Mouse (Mus musculus) layer of hippocampus, adult 8-10 months (tissue): Measurements from ENCODE around the gene Plrg1. TPM values are rescaled to one million over a fixed set of nuclear protein-coding genes. Genes with fewer than 3 reads are reported as not detected.

Experiments
- DNase-seq, 2 experiments: peaks; one replicate each; pipeline ENCODE4 v3.0.0; 2022; ENCODE audit warnings: low spot score in 2 of 2
- total RNA-seq, 4 experiments: library from RNA; stranded (reverse); gene quantifications; 2 replicates each; pipeline ENCODE4 v1.2.4; 2022

The Plrg1 gene
- total RNA-seq, 4 experiments from 2014 or later, result 48.1 to 52.8 (median 49.0) TPM

- DNase-seq, result no peak
These were observed 4.7 kb upstream of the Plrg1 start for GRCm38 (mm10) chr3:83050661-83051060.

DNA sequence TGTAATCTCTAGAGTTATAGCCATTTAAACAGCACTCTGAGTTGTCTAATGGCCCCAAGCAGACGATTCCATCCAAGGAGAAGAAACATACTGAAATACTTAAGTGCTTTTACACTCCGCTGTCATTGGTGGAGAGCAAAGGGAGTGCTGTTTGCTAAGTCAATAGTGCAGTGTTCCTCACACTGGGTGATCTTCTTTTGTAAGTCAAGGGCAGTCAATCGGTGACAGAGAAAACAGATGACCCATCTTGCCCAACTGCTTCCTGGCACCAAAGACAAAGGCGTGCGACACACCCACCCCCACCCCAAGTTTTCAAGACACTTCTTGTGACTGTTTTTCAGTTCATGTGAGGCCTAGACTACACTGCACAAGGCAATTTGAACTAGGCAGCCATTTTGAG is 3.2 kb upstream of the Plrg1 start:
- no peak for DNase-seq

DNA sequence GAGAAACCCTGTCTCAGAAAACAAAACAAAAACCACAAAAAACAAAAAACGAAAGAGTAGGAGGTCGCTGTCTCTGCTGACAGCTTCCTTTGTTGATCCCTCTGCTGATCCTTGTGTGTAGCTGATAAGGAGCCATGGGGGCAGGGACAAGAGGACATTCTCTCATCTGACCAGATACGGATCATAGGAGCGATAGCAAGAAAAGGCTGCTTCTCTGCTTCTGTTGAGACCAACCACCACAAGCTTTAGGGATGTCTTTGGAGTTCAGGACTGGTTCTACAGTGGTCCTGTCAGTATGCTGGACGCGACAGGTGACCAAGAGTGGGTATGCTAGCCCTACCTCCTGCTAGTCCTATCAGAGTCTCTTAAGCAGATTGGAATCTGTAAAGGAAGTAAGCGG is 2.2 kb upstream of the Plrg1 start:
- DNase-seq, result no peak

GRCm38 (mm10) chr3:83053758-83054157 is 1.6 kb upstream of the Plrg1 start:
- peak in 1 of 2 experiments; percentile 31 for DNase-seq

GRCm38 (mm10) chr3:83054759-83055158 is 563 bp upstream of the Plrg1 start:
- DNase-seq, result no peak

DNA sequence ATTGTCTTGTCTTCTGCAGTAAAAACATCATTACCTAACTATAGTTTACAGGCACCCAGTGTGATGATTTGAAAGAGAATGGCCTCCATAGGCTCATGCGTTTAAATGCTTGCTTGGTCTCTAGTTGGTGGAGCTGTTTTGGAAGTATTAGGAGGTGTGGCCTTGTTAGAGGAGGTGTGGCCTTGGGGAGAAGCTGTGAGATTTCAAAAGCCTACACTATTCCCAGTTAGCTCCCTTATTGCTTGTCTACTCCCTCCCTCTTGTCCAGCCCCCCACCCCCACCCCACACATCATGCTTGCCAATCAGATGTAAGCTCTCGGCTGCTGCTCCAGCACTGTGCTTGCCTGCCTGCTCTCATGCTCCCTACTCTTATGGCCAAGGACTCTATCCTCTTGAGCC is 1.7 kb downstream of the Plrg1 start:
- DNase-seq, result no peak

DNA sequence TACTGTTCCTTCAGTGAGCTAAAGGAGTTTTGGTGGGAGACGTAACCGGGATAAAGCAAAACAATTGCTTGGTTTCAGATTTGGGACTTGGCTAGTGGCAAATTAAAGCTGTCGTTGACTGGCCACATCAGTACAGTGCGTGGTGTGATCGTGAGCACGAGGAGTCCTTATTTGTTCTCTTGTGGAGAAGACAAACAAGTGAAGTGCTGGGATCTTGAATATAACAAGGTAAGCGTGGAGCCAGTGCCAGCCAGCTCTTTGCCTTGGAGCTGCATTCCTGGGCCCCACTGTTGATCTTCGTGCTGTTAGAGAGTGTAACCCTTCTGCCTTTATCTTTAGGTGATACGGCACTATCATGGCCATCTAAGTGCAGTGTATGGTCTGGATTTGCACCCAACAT is 12.6 kb downstream of the Plrg1 start:
- DNase-seq, result no peak

DNA sequence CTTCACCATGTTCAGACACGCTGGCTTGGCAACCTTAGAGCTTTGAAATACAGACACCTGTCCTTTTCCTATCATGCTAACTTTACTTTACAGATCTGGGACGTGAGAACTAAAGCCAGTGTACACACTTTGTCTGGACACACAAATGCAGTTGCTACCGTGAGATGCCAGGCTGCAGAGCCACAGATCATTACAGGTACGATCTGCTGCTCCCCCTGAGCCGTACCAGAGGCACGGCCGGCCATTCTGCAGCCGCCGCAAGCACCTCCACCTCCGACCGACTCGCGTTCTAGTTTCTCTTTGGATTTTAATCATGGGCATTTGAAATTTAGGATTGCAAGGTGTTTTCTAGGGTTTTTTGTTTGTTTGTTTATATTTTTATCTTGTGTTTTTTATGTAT is 13.5 kb downstream of the Plrg1 start:
- no peak for DNase-seq

GRCm38 (mm10) chr3:83070231-83070630 is 14.9 kb downstream of the Plrg1 start:
- no peak for DNase-seq

DNA sequence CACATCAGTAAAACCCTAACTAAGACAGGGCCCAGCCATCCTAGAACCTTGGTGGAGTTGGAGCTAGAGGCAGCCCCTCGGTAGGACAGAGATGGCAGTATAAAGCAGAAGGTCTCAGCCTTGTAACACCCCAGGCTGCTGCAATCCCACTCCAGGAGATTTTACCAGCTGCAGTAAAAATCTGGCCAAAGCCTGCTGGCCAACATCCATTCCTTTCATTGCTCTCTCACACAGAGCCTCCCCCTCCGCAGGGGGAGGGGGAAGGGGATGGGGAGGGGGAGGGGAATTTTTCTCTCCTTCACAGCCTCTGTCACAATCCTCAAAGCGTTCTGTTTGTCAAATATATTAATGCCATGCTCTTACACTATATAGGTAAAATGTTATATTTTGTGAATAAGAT is 21.2 kb downstream of the Plrg1 start:
- peak in 1 of 2 experiments; percentile 33 for DNase-seq

DNA sequence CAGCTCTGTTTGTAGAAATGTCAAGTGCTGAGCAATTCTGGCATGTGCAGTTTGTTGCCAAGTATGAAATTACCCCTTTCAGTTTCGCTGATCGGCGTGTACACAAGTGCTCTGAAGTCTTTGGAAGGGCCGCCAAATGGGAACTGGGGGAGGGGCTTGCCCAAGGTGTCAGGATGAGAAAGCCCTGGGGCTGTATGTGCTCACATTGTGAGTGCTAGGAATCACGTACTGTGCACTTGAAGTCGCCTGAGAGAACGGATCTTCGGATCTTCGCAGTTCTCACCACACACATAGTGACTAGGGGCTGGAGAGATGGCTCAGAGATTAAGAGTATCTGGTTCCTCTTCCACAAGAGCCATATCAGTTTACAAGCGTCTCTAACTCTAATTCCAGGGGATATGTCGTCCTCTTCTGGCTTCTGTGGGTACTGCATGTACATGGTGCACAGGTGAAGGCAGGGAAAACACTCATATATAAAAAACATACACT is 25.3 kb downstream of the Plrg1 start:
- DNase-seq, result peak; percentile 21 to 59

DNA sequence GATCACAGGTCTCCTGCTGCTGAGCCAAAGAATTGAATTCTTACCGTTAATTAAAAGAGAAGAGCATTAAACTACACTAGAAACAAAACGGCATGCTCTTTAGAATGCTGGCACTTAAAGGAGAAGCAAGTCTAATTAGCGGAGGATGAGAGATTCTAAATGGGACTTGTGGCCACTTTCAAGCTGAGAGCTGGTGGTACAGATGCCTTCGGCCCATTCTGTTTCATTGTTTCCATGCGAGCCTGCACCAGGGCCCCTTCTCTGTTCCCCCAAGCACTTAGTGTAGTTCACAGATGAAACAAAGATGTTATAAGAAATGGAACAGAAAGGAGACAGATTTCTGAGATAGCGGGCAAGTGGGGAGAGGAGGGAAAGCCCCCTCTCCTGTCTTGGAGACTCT is 42.3 kb downstream of the Plrg1 start:
- DNase-seq, result no peak

GRCm38 (mm10) chr3:83098546-83099034 is 43.3 kb downstream of the Plrg1 start:
- no peak for DNase-seq

DNA sequence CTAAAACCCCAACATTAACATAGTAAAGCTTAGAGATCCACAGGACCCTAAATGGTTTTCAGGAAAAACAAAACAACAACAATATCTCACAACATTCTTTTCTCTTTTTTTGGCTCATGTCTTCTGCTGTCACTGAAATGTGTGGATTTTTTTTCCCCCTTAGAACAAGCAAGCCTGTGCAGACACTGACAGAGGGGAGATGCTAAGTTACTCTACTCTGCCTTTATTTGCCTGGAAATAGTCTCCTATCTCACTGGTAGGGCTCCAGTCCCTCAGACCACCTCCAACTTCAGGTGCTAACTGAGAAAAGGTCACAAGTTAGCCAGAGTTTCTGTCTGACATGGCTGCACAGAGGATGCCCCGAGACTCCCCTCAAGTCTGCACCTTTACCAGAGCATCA is 43.8 kb downstream of the Plrg1 start:
- no peak for DNase-seq

DNA sequence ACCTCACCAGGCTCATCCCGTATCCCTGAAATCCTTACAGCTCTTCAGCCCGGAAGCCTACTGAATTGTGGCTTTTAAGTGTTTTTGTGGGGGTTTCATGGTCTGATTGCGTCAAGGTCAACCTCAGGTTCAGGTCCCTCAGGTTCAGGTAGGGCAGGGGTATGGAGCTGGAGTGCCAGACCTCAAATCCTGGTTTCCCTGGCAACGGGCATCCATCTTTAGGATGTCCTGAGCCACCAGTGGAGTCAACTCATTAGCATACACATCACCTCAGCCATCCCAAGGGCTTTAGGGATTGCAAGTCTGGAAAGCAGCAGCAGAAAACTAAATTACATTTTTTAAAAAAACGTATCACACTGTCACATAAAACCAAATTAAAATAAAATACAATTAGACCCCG is 44.3 kb downstream of the Plrg1 start:
- no peak for DNase-seq

DNA sequence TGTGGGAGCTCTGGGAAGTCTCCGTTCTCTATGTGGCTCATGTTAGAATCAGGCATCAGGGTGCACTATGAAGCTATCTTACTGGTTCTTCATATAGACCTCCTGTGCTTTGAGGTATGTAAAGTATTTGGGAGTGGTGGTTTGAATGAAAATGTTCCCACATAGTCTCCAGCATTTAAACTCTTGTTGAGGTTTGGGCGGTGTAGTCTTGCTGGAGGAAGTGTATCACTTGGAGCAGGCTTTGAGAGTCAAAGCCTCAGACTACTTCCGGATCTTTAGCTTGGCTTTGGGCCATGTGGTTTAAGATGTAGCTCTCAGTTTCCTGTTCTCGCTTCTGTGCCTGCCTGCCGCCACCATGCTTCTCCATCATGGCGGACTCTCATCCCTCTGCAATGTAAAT is 47.0 kb downstream of the Plrg1 start:
- DNase-seq, result no peak

GRCm38 (mm10) chr3:83110163-83110562 is 54.8 kb downstream of the Plrg1 start:
- no peak for DNase-seq

DNA sequence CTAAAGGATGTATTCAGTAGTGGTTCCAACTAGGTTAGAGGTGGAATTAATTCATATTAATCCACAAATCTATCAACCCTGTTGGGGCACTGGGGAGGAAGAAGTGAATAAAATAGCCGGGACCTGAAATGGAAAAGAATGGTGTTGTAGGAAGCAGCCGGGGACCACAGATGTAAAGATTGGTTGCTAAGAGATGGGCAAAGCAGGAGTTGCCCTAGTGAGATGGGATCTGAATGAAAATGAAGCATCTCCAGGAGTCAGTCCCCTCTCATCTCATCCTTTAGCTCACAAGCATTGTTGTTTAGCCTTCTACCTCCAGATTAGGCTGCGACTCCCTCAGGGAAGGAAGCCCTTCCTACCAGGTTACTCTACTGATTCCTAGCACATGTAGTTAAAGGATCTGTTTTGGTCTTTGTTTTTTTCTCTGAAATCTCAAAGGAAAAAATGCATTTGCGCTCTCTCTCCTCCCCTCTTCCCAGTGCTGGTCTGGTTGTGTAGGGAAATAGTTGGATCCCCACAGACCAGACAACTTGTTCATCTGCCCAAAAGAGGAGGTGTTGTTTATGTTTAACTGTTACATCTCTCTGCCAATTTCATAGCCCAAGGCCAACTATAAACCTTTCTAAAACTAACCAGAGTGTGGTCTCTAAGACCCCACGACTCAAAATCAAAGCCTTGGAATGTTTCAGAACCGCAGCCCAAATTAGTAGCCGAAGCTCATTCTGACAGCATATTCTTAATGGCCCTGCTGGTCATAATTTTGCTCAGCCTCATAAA is 56.4 kb downstream of the Plrg1 start:
- DNase-seq, result no peak

DNA sequence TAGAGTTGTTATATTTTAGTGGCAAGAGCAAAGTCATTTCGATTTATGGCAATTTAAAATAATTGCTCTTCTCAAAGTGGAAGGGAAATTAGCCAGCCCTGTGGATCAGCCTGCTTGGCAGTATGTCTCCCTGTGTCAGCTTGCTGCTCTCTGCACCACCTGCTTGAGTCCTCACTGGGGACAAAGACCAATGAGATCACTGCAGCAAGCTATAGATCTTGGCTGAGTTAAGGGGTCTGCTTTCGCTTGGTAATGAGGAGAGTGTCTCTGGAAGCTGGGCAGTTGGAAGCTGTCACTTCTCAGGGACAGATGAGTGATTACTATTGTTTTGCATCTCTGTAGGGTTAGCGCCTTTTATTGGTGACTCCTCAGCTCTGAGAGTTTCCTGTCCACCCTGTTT is 57.5 kb downstream of the Plrg1 start:
- DNase-seq, result no peak

DNA sequence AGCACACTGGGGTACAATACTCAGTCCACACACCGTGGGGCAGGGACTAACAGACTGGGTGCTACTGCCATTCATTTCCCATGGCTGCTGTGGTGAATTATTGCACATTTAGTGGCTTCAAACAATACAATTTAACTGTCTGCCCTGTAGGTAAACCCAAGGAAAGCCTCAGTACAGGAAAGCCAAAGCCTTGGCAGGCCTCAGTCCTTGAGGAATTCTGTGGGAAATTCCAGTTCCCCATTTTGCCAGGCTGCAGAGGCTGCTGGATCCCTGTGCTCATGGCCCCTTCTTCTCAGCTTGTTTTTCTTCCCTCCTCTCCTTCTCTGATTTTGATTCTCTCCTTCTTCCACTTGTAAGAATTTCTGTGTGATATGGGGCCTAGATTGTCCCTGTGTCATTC is 59.6 kb downstream of the Plrg1 start:
- no peak for DNase-seq

GRCm38 (mm10) chr3:83117592-83117991 is 62.3 kb downstream of the Plrg1 start:
- no peak for DNase-seq
